Mouse (Mus musculus): ENCODE results near the gene Skida1. TPM values are rescaled to one million over a fixed set of nuclear protein-coding genes. Genes with fewer than 3 reads are reported as not detected.

Skida1 gene
- polyA plus RNA-seq, 1 experiment from 2014 or later: 17.7 TPM

GRCm38 (mm10) chr2:18017321-18017720 is 31.5 kb downstream of the Skida1 start:
- no peaks in the 10 kb centered on the region for H3K9me3 ChIP-seq (replicated peaks)
- no peaks in the 10 kb centered on the region for H3K4me1 ChIP-seq
- no peak overlapping the region for H3K27ac ChIP-seq
- H3K4me2 ChIP-seq (replicated peaks): no peak overlapping the region
- H3K36me3 ChIP-seq: no peaks in the 10 kb centered on the region
- no peak for ATAC-seq (ENCODE audit: low FRiP score)
- H3K9ac ChIP-seq: no peak overlapping the region
- WGBS: 96% methylated on average over 6 of the region's 6 CpGs
- H3K4me3 ChIP-seq: no peak overlapping the region
- no peaks in the 10 kb centered on the region for H3K27me3 ChIP-seq

GRCm38 (mm10) chr2:18016639-18017038 is 32.2 kb downstream of the Skida1 start:
- Histone ChIP-seq H3K9me3 (replicated peaks) (no peaks in the 10 kb centered on the region), H3K4me3 (no peak overlapping the region), H3K27ac (no peak overlapping the region), H3K4me1 (no peaks in the 10 kb centered on the region), H3K4me2 (replicated peaks) (no peak overlapping the region), H3K9ac (no peak overlapping the region), H3K27me3 (no peaks in the 10 kb centered on the region), H3K36me3 (no peaks in the 10 kb centered on the region)
- no peak for ATAC-seq (ENCODE audit: low FRiP score)
- 100% methylated on average over 1 of the region's 1 CpGs for WGBS

GRCm38 (mm10) chr2:18015581-18015980 is 33.3 kb downstream of the Skida1 start:
- Histone ChIP-seq H3K4me1 (no peaks in the 10 kb centered on the region), H3K9ac (no peak overlapping the region), H3K27me3 (no peaks in the 10 kb centered on the region), H3K4me2 (replicated peaks) (no peak overlapping the region), H3K36me3 (no peaks in the 10 kb centered on the region), H3K9me3 (replicated peaks) (no peaks in the 10 kb centered on the region), H3K4me3 (no peak overlapping the region), H3K27ac (no peak overlapping the region)
- WGBS: 55% methylated on average over 3 of the region's 3 CpGs
- ATAC-seq (ENCODE audit: low FRiP score): no peak

- no peaks in the 10 kb centered on the region for H3K36me3 ChIP-seq
- H3K27me3 ChIP-seq: no peaks in the 10 kb centered on the region
- no peak overlapping the region for H3K4me2 ChIP-seq (replicated peaks)
- ATAC-seq (ENCODE audit: low FRiP score): no peak
- H3K9me3 ChIP-seq (replicated peaks): no peaks in the 10 kb centered on the region
- no peak overlapping the region for H3K9ac ChIP-seq
- H3K4me1 ChIP-seq: no peaks in the 10 kb centered on the region
- WGBS: 91% methylated on average over 3 of the region's 3 CpGs
- H3K4me3 ChIP-seq: no peak overlapping the region
- no peak overlapping the region for H3K27ac ChIP-seq
Measured at GRCm38 (mm10) chr2:18012866-18013265, 36.0 kb downstream of the Skida1 start.

GRCm38 (mm10) chr2:18011226-18011625 is 37.6 kb downstream of the Skida1 start:
- no peaks in the 10 kb centered on the region for H3K36me3 ChIP-seq
- no peak overlapping the region for H3K4me2 ChIP-seq (replicated peaks)
- H3K9me3 ChIP-seq (replicated peaks): no peaks in the 10 kb centered on the region
- no peaks in the 10 kb centered on the region for H3K27me3 ChIP-seq
- no peak overlapping the region for H3K9ac ChIP-seq
- no peak overlapping the region for H3K4me3 ChIP-seq
- H3K27ac ChIP-seq: no peak overlapping the region
- H3K4me1 ChIP-seq: no peaks in the 10 kb centered on the region
- ATAC-seq (ENCODE audit: low FRiP score): no peak
- 90% methylated on average over 6 of the region's 6 CpGs for WGBS

GRCm38 (mm10) chr2:18005137-18005536 is 43.7 kb downstream of the Skida1 start:
- Histone ChIP-seq H3K36me3 (no peaks in the 10 kb centered on the region), H3K9me3 (replicated peaks) (no peaks in the 10 kb centered on the region), H3K4me3 (no peak overlapping the region), H3K27ac (no peak overlapping the region), H3K27me3 (no peaks in the 10 kb centered on the region), H3K4me1 (no peaks in the 10 kb centered on the region), H3K9ac (no peak overlapping the region), H3K4me2 (replicated peaks) (no peak overlapping the region)
- WGBS: 32% methylated on average over 8 of the region's 8 CpGs
- ATAC-seq (ENCODE audit: low FRiP score): no peak

- Histone ChIP-seq H3K27me3 (no peaks in the 10 kb centered on the region), H3K27ac (no peak overlapping the region), H3K4me3 (no peak overlapping the region), H3K36me3 (no peaks in the 10 kb centered on the region), H3K4me2 (replicated peaks) (no peak overlapping the region), H3K4me1 (no peaks in the 10 kb centered on the region), H3K9ac (no peak overlapping the region), H3K9me3 (replicated peaks) (no peaks in the 10 kb centered on the region)
- ATAC-seq (ENCODE audit: low FRiP score): no peak
- 78% methylated on average over 4 of the region's 4 CpGs for WGBS
Measured at GRCm38 (mm10) chr2:18004286-18004685, 44.6 kb downstream of the Skida1 start.

- no peaks in the 10 kb centered on the region for H3K36me3 ChIP-seq
- 95% methylated on average over 3 of the region's 3 CpGs for WGBS
Measured at GRCm38 (mm10) chr2:18002306-18002705, 46.5 kb downstream of the Skida1 start.

GRCm38 (mm10) chr2:17996858-17997257 is 52.0 kb downstream of the Skida1 start, which contains the start of gene H2al2a:
H2al2a (minus strand) TSS chr2:17996958.
- Histone ChIP-seq H3K4me3 (no peak within 1 kb of the TSS), H3K9me3 (replicated peaks) (no peaks in the 10 kb centered on the region), H3K4me1 (no peaks in the 10 kb centered on the region), H3K27ac (no peak within 1 kb of the TSS), H3K4me2 (replicated peaks) (no peak within 1 kb of the TSS), H3K9ac (no peak within 1 kb of the TSS), H3K27me3 (no peaks in the 10 kb centered on the region), H3K36me3 (no peaks in the 10 kb centered on the region)
- no peak for ATAC-seq (ENCODE audit: low FRiP score)

More at GRCm38 (mm10) chr2:18002306-18002705, 46.5 kb downstream of the Skida1 start:
- H3K27ac ChIP-seq: no peak overlapping the region
- no peak for ATAC-seq (ENCODE audit: low FRiP score)
- no peaks in the 10 kb centered on the region for H3K9me3 ChIP-seq (replicated peaks)
- H3K9ac ChIP-seq: no peak overlapping the region
- H3K4me3 ChIP-seq: no peak overlapping the region
- H3K4me2 ChIP-seq (replicated peaks): no peak overlapping the region
- no peaks in the 10 kb centered on the region for H3K4me1 ChIP-seq
- no peaks in the 10 kb centered on the region for H3K27me3 ChIP-seq

Small RNA genes lying within 50 kb of the gene (microRNA-seq; reads per million reads assigned to microRNA genes)
- gene Mir7655: 13.8 reads per million, percentile 25 among the genes with 10 or more reads in this experiment

Other genes with a start within 250 kb of the Skida1 start
- gene H2al2a, start 52.1 kb downstream of the Skida1 start, polyA plus RNA-seq (2016; fragmentation: Nextera tagmentation; extraction: Ambion mirVana): not detected in 2 replicates
- 18.0 and 18.6 TPM in 2 replicates for gene A930004D18Rik, start 11.3 kb downstream of the Skida1 start, polyA plus RNA-seq (2016; fragmentation: Nextera tagmentation; extraction: Ambion mirVana)
- gene Mllt10, start 6.2 kb upstream of the Skida1 start, polyA plus RNA-seq (2016; fragmentation: Nextera tagmentation; extraction: Ambion mirVana): 65.1 and 70.8 TPM in 2 replicates